Mouse (Mus musculus) brain, adult 2 months (tissue): ENCODE data around the gene Tmcc2.

Source experiments
- DNase-seq: peaks from one replicate; pipeline ENCODE4 v3.0.0; 2011; ENCODE audit warnings: low read depth, low spot score

Tmcc2 gene

DNA sequence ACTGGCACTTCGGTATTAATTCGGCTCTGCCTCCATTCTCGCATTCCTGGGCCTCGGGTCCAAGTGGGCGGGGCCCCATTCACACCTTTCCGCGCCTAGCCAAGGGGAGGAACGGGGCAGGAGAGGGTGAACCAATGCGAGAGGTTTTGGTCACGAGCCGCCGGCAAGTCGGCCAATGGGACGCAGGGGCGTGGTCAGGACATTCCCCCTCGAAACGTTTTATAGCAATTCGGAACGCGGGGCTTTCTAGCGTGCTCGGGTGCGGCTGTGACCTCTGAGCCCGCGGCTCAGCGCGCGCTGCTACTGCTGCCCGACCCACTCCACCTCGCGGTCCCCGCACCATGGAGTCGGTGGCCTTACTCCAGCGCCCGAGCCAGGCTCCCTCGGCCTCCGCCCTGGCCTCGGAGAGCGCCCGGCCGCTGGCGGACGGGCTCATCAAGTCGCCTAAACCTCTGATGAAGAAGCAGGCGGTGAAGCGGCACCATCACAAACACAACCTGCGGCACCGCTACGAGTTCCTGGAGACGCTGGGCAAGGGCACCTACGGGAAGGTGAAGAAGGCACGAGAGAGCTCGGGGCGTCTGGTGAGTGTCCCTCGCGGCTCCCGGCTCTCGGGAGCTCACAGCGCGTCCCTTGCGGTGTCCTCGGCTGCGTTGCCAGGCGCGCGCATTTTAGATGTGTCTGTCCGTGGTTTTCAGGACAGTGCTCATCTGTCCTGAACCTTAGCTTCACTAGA is 75.0 kb downstream of the Tmcc2 start, which contains the start of gene Nuak2:
TSS of gene Nuak2 (plus strand) at position 238 of the 736 bp plus-strand sequence.
- DNase-seq = peak; percentile 92

DNA sequence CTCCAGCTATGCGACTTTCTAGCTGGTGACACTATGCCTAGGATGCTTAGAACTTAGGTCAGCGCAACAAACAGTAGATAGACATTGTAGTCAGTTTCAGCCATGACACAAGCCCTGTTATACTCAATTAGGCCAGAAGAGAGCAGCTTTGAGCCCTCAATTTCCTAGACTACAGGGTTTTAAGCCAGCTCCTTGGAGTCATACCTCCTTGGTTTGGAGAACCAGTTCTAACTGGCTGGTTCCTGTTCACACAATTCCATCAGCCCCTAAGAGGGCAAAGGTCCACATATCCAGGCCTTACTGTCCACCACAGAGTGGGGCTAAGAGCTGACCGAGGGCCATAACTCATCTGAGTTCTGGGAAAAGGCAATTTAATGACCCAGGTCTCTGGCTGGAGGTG is 78.4 kb downstream of the Tmcc2 start:
- DNase-seq = peak; percentile 80

DNA sequence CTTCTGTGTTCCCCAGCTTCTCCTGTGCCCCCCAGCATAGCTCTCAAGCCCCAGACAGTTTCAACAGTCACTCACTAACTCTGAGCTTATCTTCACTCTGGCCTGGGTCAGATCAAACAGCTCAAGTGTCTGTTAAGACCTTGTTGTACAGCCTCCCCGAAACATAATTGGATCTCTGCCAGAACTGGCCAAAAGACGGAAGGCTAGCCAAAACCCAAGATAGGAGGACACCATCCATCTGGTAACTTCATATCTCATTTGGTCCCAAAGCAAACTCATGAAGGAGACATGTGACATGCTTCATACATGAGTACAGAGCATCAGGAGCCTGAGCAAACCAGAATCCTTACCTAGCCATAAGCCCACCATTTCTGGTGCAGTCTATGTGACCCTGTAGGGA is 79.0 kb downstream of the Tmcc2 start:
- DNase-seq = no peak

DNA sequence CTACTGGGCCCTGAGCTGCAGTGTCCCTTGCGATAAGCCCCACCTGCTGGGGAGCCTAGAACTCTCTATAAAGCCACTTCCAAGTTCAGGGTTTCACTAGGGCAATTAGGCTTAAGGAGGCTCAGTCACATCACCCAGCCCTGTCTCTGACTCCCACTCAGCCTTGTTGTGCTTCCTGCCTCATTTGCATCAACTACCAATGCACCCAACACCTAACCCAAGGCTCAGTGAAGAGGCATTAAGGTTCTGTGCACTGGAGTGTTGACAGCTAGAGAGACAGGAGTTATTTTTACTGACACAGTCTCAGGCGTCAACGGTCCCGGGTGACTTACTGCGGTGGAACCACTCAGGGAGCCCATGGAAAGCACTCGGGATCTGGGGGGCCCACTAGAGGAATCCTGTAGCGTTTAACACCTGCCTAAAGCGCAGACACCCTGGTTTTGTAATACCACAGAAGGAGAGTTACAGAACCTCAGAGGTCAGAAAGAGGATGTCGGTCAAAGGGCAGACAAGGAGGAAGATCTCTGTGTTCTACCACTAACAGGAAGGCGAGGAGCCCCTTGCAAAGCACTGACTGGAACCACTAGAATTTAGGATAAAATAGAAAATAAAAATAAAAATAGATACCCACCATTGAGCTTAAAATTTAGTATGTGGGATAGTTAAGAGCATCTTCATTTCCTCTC is 79.8 kb downstream of the Tmcc2 start:
- no peak for DNase-seq

DNA sequence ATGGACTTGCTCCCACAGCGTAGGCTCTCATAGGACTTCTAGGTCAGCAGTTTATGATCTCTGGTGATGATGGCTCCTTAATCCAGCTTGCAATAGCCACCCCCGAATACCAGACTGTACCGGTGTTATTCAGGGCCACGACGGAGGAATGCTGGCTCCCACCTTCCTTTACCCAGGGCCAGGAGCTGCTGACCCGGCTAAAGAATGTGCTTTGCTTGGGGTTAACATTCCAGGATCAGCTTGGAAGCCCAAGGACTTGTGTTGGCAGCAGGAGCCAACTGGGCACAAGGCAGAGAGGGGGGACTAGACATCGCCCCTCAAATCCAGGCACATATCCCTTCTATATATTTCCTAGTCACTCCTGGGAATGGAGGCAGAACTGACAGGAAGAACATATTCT is 80.3 kb downstream of the Tmcc2 start:
- DNase-seq = no peak

DNA sequence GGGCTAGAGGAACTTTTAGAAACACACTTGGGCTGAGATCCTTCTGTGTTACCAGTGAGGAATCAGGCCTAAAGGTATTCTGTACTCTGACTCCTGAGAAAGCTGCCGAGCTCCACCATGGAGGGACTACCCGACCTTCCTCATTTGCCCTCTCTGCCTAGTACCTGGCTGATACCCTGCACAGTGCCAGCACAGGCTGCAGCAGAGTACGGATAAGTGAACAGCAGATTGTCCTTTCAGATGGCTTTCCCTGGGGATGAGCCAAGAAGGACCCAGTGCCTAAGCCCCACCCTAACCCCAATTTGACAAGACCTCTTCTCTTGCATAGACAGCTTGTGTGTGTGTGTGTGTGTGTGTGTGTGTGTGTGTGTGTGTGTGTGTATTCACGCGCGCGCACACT is 82.4 kb downstream of the Tmcc2 start:
- no peak for DNase-seq

DNA sequence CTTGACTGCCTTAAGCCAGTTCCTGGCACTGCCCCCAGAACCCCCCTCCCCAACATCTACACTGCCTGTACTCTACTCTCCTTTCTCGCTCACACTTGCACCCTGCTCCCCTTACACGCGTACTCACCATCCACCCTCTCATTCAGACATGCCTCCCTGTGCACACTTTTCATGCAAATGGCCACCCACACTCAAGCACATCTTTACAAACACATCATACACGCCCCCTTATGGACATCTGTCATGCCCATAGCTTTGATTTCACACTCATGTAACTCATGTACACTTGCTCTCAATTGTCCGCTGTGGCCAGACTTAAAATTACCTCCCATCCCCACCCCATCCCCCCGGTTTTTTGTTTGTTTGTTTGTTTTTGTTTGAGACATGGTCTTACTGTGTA is 83.1 kb downstream of the Tmcc2 start:
- DNase-seq = peak; percentile 63

DNA sequence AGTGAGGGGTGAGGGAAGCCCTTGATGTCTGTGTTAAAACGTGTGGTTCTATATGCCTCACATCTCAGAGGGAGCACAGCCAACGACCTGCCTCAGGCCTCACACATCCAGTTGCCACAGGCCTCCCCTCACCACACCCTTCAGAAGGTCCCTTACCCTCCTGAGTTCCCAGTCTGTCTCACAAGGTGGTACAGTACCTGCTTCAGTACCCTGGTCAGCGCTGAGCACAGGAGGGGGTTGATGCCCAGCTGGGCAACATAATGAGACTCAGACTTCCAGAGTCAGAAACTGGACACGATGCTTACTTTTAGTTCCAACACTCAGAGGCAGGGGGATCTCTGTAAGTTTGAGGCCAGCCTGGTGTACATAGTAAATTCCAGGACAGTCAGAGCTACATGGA is 84.3 kb downstream of the Tmcc2 start:
- no peak for DNase-seq
